Mouse (Mus musculus): ENCODE measurements at regions not wholly inside any gene's neighbourhood (a gene's known extent, or its start where the extent isn't known, plus 50 kb on each side); places are given as distances from the start of the nearest gene placed in this dataset.
A peak's percentile ranks its signal among the peaks of the same experiment; 100 is the strongest.

GRCm38 (mm10) chr2:128395308-128396007 is 195.6 kb upstream of the Spdye4c start:
- Histone ChIP-seq H3K9me3 (replicated peaks; ENCODE audit: low read length) (no peaks in the 10 kb centered on the region), H3K27ac (ENCODE audit: insufficient read depth, low read depth) (no peak overlapping the region), H3K36me3 (replicated peaks in 1 of 2; ENCODE audit: control insufficient read depth in 1 of 2, insufficient read depth in 1 of 2, low read length in 1 of 2) (peaks cover 0 to 13% of the 10 kb centered on the region in 2 experiments), H3K9ac (ENCODE audit: insufficient read depth, low read depth) (no peak overlapping the region), H3K4me1 (ENCODE audit: control insufficient read depth in 1 of 2, insufficient read depth in 2 of 2) (peaks cover 13 to 71% of the 10 kb centered on the region in 2 experiments), H3K4me2 (ENCODE audit: insufficient read depth, low read depth, poor library complexity, severe bottlenecking) (0 out of 2 replicates have a peak overlapping the region, but pooled peaks have one; percentile 0), H3K27me3 (replicated peaks) (no peaks in the 10 kb centered on the region), H3K79me2 (replicated peaks; ENCODE audit: control insufficient read depth, extremely low read depth, insufficient read depth, poor library complexity, severe bottlenecking) (no peaks in the 10 kb centered on the region; the same call in 1 of the 2 replicates), H3K4me3 (replicated peaks in 1 of 3; ENCODE audit: low read depth in 2 of 3, low read length in 2 of 3, poor library complexity in 1 of 3) (no peak overlapping the region)
- in situ Hi-C loops (cut with MboI; ENCODE audit: low pct_ligation_motif_present, low pct_unique_long_range_greater_than_20kb, low sequenced_read_pairs) = no loop called here
- dilution Hi-C loops (cut with MboI; ENCODE audit: extremely low pct_ligation_motif_present, extremely low pct_unique_long_range_greater_than_20kb, low sequenced_read_pairs) = no loop called here
- no peak for DNase-seq (ENCODE audit: extremely low read depth)
- TF ChIP-seq POLR2AphosphoS2 (IDR thresholded peaks at IDR 0.05; ENCODE audit: low read depth, low read length) (no peak), ETS1 (conservative IDR thresholded peaks at IDR 0.05; ENCODE audit: low read depth, low read length) (no peak), USF2 (conservative IDR thresholded peaks at IDR 0.05; ENCODE audit: low read depth, low read length) (no peak), KAT2A (IDR thresholded peaks at IDR 0.05; ENCODE audit: insufficient replicate concordance, low read length) (no peak), ZMIZ1 (IDR thresholded peaks at IDR 0.05; ENCODE audit: low read depth, low read length) (no peak), MEF2A (IDR thresholded peaks at IDR 0.05; ENCODE audit: borderline replicate concordance, low read depth, low read length) (no peak), NRF1 (IDR thresholded peaks at IDR 0.05; ENCODE audit: low read depth, low read length) (no peak)

GRCm38 (mm10) chr2:128396008-128396346 is 195.0 kb upstream of the Spdye4c start:
- dilution Hi-C loops (cut with MboI; ENCODE audit: extremely low pct_ligation_motif_present, extremely low pct_unique_long_range_greater_than_20kb, low sequenced_read_pairs) = no loop called here
- in situ Hi-C loops (cut with MboI; ENCODE audit: low pct_ligation_motif_present, low pct_unique_long_range_greater_than_20kb, low sequenced_read_pairs) = no loop called here
- Histone ChIP-seq H3K27me3 (replicated peaks) (no peaks in the 10 kb centered on the region), H3K79me2 (replicated peaks; ENCODE audit: control insufficient read depth, extremely low read depth, insufficient read depth, poor library complexity, severe bottlenecking) (no peaks in the 10 kb centered on the region; the same call in 1 of the 2 replicates), H3K4me3 (replicated peaks in 1 of 3; ENCODE audit: low read depth in 2 of 3, low read length in 2 of 3, poor library complexity in 1 of 3) (no peak overlapping the region), H3K9me3 (replicated peaks; ENCODE audit: low read length) (no peaks in the 10 kb centered on the region), H3K36me3 (replicated peaks in 1 of 2; ENCODE audit: control insufficient read depth in 1 of 2, insufficient read depth in 1 of 2, low read length in 1 of 2) (peaks cover 0 to 18% of the 10 kb centered on the region in 2 experiments), H3K4me2 (ENCODE audit: insufficient read depth, low read depth, poor library complexity, severe bottlenecking) (no peak overlapping the region), H3K27ac (ENCODE audit: insufficient read depth, low read depth) (no peak overlapping the region), H3K4me1 (ENCODE audit: control insufficient read depth in 1 of 2, insufficient read depth in 2 of 2) (peaks cover 13 to 69% of the 10 kb centered on the region in 2 experiments), H3K9ac (ENCODE audit: insufficient read depth, low read depth) (no peak overlapping the region)
- DNase-seq (ENCODE audit: extremely low read depth) = peak; percentile 89
- TF ChIP-seq USF2 (conservative IDR thresholded peaks at IDR 0.05; ENCODE audit: low read depth, low read length) (no peak), HCFC1 (IDR thresholded peaks at IDR 0.05; ENCODE audit: low read depth, low read length) (no peak), ETS1 (conservative IDR thresholded peaks at IDR 0.05; ENCODE audit: low read depth, low read length) (0 out of 2 replicates have a peak, but pooled peaks have one; percentile 31), TCF12 (IDR thresholded peaks at IDR 0.05; ENCODE audit: low read depth, low read length) (peak; percentile 71), SMC3 (IDR thresholded peaks at IDR 0.05; ENCODE audit: low read depth, low read length) (peak; percentile 96), USF1 (IDR thresholded peaks at IDR 0.05; ENCODE audit: low read depth, low read length) (no peak), MAX (IDR thresholded peaks at IDR 0.05; ENCODE audit: low read length) (peak; percentile 47; the same call in 1 of the 2 replicates), RCOR1 (conservative IDR thresholded peaks at IDR 0.05; ENCODE audit: low read depth, low read length) (no peak; the same call in 1 of the 2 replicates), GABPA (IDR thresholded peaks at IDR 0.05; ENCODE audit: insufficient replicate concordance, low read depth, low read length) (no peak), MXI1 (IDR thresholded peaks at IDR 0.05; ENCODE audit: low read depth, low read length) (0 out of 2 replicates have a peak, but pooled peaks have one; percentile 41), KAT2A (IDR thresholded peaks at IDR 0.05; ENCODE audit: insufficient replicate concordance, low read length) (no peak), JUN (IDR thresholded peaks at IDR 0.05; ENCODE audit: insufficient read depth, low read depth, low read length) (no peak), BHLHE40 (IDR thresholded peaks at IDR 0.05; ENCODE audit: low read depth, low read length) (peak; percentile 59), EP300 (IDR thresholded peaks at IDR 0.05; ENCODE audit: low read length) (peak; percentile 53), SIN3A (IDR thresholded peaks at IDR 0.05; ENCODE audit: low read length) (peak; percentile 67; the same call in 1 of the 2 replicates), MEF2A (IDR thresholded peaks at IDR 0.05; ENCODE audit: borderline replicate concordance, low read depth, low read length) (peak; percentile 75; the same call in 1 of the 2 replicates), ELF1 (IDR thresholded peaks at IDR 0.05; ENCODE audit: low read depth, low read length) (no peak), NELFE (IDR thresholded peaks at IDR 0.05; ENCODE audit: low read depth, low read length) (peak; percentile 39; the same call in 1 of the 2 replicates), MAFK (IDR thresholded peaks at IDR 0.05; ENCODE audit: insufficient replicate concordance, low read length) (no peak), E2F4 (IDR thresholded peaks at IDR 0.05; ENCODE audit: insufficient replicate concordance, low read depth, low read length) (no peak), CTCF (conservative IDR thresholded peaks at IDR 0.05 in 1 of 2, IDR thresholded peaks at IDR 0.05 in 1 of 2; ENCODE audit: low read depth in 2 of 2, low read length in 2 of 2) (peak; percentile 73 to 95), PAX5 (IDR thresholded peaks at IDR 0.05; ENCODE audit: low read length) (no peak), NRF1 (IDR thresholded peaks at IDR 0.05; ENCODE audit: low read depth, low read length) (no peak), ZNF384 (IDR thresholded peaks at IDR 0.05; ENCODE audit: low read depth, low read length) (peak; percentile 90), TBP (conservative IDR thresholded peaks at IDR 0.05; ENCODE audit: low read depth, low read length) (no peak), MAZ (IDR thresholded peaks at IDR 0.05; ENCODE audit: low read depth, low read length) (peak; percentile 60; the same call in 1 of the 2 replicates), CHD2 (IDR thresholded peaks at IDR 0.05; ENCODE audit: low read length) (no peak), POLR2AphosphoS2 (IDR thresholded peaks at IDR 0.05; ENCODE audit: low read depth, low read length) (no peak), POLR2A (IDR thresholded peaks at IDR 0.05; ENCODE audit: low read depth, low read length) (no peak), RAD21 (IDR thresholded peaks at IDR 0.05; ENCODE audit: low read depth, low read length) (peak; percentile 98)

All from CH12.LX (cell line).